Mouse (Mus musculus) urinary bladder, postnatal 36 days (tissue): ENCODE results near the gene S100a2.
A peak's percentile ranks its signal among the peaks of the same experiment; 100 is the strongest.

Source experiments
- DNase-seq, 2 experiments: peaks; one replicate each; pipeline ENCODE4 v3.0.0; 2022; ENCODE audit warnings: low spot score in 2 of 2, mixed read lengths in 1 of 2

Gene S100a2

GRCm38 (mm10) chr3:90589947-90590346 is at the start of gene S100a2:
Gene S100a2, plus strand, starts transcription at chr3:90590247.
- DNase-seq, result no peak

- no peak for DNase-seq
These were observed 49.1 kb upstream of the S100a2 start for GRCm38 (mm10) chr3:90540904-90541303.

GRCm38 (mm10) chr3:90549676-90550420 is 40.2 kb upstream of the S100a2 start:
- no peak for DNase-seq

GRCm38 (mm10) chr3:90550421-90550790 is 39.6 kb upstream of the S100a2 start:
- DNase-seq, result no peak

GRCm38 (mm10) chr3:90552231-90552630 is 37.8 kb upstream of the S100a2 start:
- no peak for DNase-seq

GRCm38 (mm10) chr3:90555954-90556353 is 34.1 kb upstream of the S100a2 start:
- DNase-seq, result no peak

GRCm38 (mm10) chr3:90560008-90560628 is 29.9 kb upstream of the S100a2 start, which contains the start of gene S100a3:
Gene S100a3, plus strand, starts transcription at chr3:90560578.
- DNase-seq, result no peak

- peak; percentile 40 to 44 for DNase-seq
These were observed 15.4 kb upstream of the S100a2 start for GRCm38 (mm10) chr3:90574691-90575090.

- DNase-seq, result no peak
These were observed 14.7 kb upstream of the S100a2 start for GRCm38 (mm10) chr3:90575320-90575719.

GRCm38 (mm10) chr3:90576351-90577001 is 13.6 kb upstream of the S100a2 start:
- DNase-seq, result no peak

GRCm38 (mm10) chr3:90579433-90579832 is 10.6 kb upstream of the S100a2 start:
- no peak for DNase-seq

GRCm38 (mm10) chr3:90581141-90581540 is 8.9 kb upstream of the S100a2 start:
- DNase-seq, result no peak

- no peak for DNase-seq
These were observed 7.9 kb upstream of the S100a2 start for GRCm38 (mm10) chr3:90582156-90582555.

GRCm38 (mm10) chr3:90582556-90582955 is 7.5 kb upstream of the S100a2 start:
- no peak for DNase-seq

- no peak for DNase-seq
These were observed 6.2 kb upstream of the S100a2 start for GRCm38 (mm10) chr3:90583893-90584292.

- peak in 1 of 2 experiments; percentile 73 for DNase-seq
These were observed 4.5 kb upstream of the S100a2 start for GRCm38 (mm10) chr3:90585595-90585994.

GRCm38 (mm10) chr3:90586016-90586643 is 3.9 kb upstream of the S100a2 start:
- no peak for DNase-seq

GRCm38 (mm10) chr3:90586906-90587305 is 3.1 kb upstream of the S100a2 start:
- DNase-seq, result peak; percentile 89 to 93

- DNase-seq, result no peak
These were observed 2.5 kb upstream of the S100a2 start for GRCm38 (mm10) chr3:90587361-90588101.

GRCm38 (mm10) chr3:90589390-90589789 is 657 bp upstream of the S100a2 start:
- no peak for DNase-seq

- no peak for DNase-seq
These were observed 4.4 kb downstream of the S100a2 start for GRCm38 (mm10) chr3:90594466-90594865.

GRCm38 (mm10) chr3:90595556-90595955 is 5.5 kb downstream of the S100a2 start:
- DNase-seq, result no peak
